Mouse (Mus musculus) gastrocnemius, postnatal 10 days (tissue): ENCODE data around the gene Gng8. TPM values are rescaled to one million over a fixed set of nuclear protein-coding genes. Genes with fewer than 3 reads are reported as not detected.

Experiments used
- DNase-seq: peaks from one replicate; pipeline ENCODE4 v3.0.0; 2021; ENCODE audit warnings: mixed read lengths
- total RNA-seq, 2 experiments: library from RNA; stranded (reverse); gene quantifications; 2 replicates each; pipeline ENCODE4 v1.2.3; 2021

Gng8 gene
- total RNA-seq, 2 experiments from 2014 or later: 1.3 to 2.7 TPM

DNA sequence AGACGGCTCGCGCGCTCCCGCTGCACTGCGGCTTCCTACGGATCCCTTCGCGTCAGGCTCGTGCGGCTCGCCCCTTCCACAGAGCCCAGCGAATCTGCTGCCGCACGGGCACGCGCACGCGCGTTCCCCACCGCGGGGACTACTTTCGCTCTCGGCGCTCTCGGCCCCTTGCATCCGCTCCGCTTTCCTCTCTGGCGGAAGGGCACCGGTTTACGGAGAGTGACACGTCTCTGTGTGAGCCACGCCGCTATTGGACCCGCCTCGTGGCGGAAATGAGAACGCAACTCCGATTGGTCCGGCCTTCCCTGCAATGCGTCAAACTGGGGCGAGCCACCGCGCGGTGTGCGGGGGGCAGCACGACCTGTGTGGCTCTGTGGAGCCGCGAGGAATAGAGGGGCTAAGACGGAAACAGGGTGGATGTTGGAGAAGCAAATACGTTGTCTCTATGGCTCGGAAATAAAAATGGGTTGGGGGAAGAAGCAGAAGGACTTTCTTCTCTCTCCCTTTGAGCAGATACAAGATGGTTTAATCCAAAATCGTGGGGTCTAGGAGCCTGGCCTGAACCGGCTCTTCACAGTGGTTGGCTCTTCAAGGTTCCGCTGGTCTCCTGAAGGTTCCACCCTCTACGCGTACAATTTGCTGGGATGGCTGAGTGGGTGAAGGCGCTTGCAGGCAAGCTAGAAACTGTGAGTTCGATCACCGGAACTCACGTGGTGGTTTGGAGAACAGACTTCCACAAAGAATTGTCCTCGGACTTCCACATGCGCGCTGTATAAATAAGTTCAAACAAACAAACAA, 32.6 kb downstream of the Gng8 start, which contains the start of gene Calm3:
Calm3 (minus strand) TSS at position 78 of the 798 bp plus-strand sequence.
- DNase-seq: peak; percentile 98

DNA sequence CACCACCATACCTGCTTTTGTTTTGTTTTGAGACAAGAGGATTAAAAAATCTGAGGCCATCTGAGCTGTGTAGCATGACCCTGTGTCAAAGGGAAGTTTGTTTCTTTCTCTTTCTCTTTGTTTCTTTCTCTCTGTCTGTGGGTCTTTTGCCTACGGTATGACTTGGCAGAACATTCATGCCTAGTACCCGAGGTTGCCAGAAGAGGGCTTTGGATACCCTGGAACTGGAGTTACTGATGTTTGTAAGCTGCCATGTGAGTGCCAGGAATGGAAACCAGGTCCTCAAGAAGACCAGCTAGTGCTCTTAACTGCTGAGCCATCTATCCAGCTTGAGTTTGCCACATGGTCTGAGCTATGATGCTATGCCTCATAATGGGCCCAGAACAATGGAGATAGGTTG, 36.8 kb downstream of the Gng8 start:
- DNase-seq: no peak

DNA sequence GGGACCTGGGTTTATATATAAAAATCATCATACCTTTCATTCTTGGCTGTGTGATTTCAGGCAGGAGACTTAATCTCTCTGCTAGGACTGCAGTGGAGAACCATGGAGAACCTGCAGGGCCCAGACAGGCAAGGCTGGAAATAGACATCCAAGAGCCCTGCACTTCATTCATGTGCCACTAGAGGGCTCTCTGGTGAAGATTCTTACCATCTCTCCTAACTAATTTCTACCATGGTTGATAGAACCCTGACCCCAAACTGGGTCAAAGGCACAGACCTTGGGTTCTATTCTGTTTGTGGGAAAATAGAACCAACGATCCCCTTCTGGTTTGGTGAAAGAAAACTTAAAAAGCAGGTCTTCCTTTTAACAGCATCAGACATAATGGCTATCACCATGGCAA, 39.3 kb downstream of the Gng8 start:
- DNase-seq: peak; percentile 68

- DNase-seq: peak; percentile 86
Measured at GRCm38 (mm10) chr7:16931968-16932627, 40.5 kb downstream of the Gng8 start.

GRCm38 (mm10) chr7:16932704-16933577, 41.4 kb downstream of the Gng8 start:
- DNase-seq: no peak

DNA sequence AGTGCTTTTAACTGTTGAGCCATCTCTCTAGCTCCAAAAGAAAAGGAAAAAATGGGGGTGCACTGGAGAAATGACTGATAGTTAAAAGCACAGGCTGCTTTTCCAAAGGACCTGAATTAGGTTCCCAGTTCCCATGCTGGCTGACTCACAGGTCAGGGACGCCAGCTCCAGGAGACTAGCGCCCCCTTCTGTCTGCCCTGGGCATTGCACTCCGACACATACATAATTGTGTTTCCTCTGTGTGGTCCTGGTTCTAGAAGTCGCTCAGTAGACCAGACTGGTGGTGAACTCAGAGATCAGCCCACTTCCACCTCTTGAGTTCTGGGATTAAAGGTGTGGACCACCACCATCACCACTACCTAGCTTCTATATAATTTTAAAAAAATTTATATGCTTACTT, 45.7 kb downstream of the Gng8 start:
- DNase-seq: no peak

DNA sequence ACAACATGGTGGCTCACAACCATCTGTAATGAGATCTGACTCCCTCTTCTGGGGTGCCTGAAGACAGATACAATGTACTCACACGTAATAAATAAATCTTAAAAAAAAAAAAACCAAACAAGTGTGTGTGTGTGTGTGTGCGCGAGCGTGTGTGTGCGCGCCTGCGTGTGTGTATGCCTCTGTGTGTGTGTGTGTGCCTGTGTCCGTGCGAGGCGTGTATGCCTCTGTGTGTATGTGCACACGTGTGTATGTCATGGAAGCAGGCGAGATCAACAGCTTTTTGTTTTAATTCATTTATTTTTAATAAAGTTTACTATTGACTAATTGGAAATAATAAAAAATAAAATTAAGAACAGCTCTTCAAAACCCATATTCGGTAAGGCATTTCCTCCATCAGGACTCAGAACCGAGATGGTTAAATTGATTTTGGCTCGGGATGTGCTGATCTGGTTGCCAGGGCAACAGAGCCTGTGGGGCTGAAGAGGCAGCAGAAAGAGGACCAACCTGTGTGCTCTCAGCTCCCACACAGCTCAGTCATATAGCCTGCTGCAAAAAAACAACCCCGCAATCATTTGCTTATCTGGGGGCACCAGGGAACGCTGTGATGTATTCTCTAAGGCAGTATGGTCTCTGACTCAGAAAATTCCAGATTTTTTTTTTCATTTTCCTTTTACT, 46.7 kb downstream of the Gng8 start:
- DNase-seq: no peak

DNA sequence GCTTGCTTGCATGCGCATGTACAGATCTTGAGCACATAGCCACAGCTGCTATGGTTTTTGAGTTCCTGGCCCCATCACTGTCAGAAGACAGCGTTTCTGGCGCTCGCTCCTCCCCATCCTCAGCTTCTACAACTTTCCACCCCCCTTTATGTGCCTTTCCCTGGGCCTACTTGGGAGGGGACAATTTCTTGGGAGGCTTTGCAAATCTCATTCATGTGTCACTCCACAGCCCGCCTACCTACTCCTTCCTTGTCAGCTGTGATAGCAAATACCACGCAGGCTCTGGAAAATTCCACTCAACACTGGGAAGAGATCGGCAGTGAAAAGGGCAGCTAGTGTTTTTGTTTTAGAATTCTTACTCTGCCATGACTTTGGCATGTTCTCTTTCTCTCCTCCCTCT, 48.7 kb downstream of the Gng8 start:
- DNase-seq: no peak

DNA sequence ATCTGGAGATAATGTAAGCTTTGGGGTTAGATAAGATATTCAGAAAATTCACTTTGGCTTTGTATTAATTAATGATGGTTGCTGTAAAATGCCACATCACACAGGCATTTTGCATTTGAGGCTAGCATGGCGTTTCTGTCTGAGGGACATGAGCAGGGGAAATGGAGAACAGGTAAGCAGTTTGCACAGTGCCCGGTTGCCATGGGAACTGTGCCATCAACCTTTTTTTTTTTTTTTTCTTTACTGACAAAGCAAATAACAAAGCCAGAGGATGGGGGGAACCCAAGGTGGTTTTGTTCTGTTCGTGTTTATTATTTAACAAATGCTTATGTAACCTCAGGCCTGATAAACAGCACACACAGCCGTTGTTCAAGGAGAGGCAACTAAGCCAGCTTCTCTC, 51.3 kb downstream of the Gng8 start:
- DNase-seq: no peak

- peak; percentile 81 for DNase-seq
Measured at GRCm38 (mm10) chr7:16944061-16944807, 52.6 kb downstream of the Gng8 start, which contains the start of gene Pnmal2. TSS of gene Pnmal2 (plus strand) at chr7:16944682.

DNA sequence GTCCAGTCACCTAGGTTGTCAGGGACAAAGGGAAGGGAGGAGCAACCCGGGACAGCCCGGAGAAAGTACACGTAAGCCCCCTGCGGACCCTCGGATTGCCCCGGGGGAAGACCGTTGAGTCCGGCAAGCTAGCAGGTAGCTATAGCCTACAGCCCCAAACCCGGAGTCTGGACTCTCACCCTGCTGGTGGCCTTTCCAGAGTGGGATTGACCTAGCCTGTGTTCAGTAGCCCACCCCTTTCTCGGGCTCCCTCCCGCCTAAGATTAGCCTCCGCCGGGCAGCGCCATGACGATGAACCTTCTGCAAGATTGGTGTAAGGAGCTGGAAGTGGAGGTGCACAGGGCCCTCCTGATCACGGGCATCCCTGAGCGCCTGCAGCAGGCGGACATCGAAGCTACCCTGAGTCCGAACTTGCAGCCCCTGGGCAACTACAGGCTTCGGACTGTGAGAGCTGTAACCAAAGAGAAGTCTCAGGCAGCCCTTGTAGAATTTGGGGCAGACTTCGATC, 53.3 kb downstream of the Gng8 start:
- DNase-seq: peak; percentile 28

Other genes starting within 250 kb of the Gng8 start
- gene Ceacam15, start 216.1 kb upstream of the Gng8 start, total RNA-seq: not detected
- gene Ceacam9, start 169.9 kb upstream of the Gng8 start, total RNA-seq: not detected
- 10 to 100 TPM; 65.4 to 71.9 TPM for gene Ap2s1, start 153.4 kb upstream of the Gng8 start, total RNA-seq
- gene Slc1a5, start 110.4 kb upstream of the Gng8 start, total RNA-seq: 10 to 100 TPM; 32.5 to 34.9 TPM
- 10 to 100 TPM; 42.3 to 46.1 TPM for gene Strn4, start 75.9 kb upstream of the Gng8 start, total RNA-seq
- 10 to 100 TPM; 23.2 to 23.3 TPM for gene Fkrp, start 75.1 kb upstream of the Gng8 start, total RNA-seq
- gene Prkd2, start 48.9 kb upstream of the Gng8 start, total RNA-seq: 10 to 100 TPM in 1 of 2 experiments, 1 to 10 TPM in 1; 9.8 to 14.0 TPM
- 10 to 100 TPM in 1 of 2 experiments, 1 to 10 TPM in 1; 9.5 to 10.9 TPM for gene Dact3, start 16.5 kb upstream of the Gng8 start, total RNA-seq
- 1 to 10 TPM; 1.8 to 2.9 TPM for gene Ptgir, start 14.7 kb downstream of the Gng8 start, total RNA-seq
- gene Calm3, start 32.3 kb downstream of the Gng8 start, total RNA-seq: 100 to 1,000 TPM; 255 to 271 TPM
- 10 to 100 TPM; 20.6 to 24.5 TPM for gene Pnmal2, start 52.9 kb downstream of the Gng8 start, total RNA-seq
- under 1 TPM; 0.16 to 0.21 TPM for gene Pnmal1, start 67.9 kb downstream of the Gng8 start, total RNA-seq
- gene Gm42372, start 91.3 kb downstream of the Gng8 start, total RNA-seq: under 1 TPM in 1 of 2 experiments, not detected in 1; 0.16 TPM
- 10 to 100 TPM; 10.7 to 13.3 TPM for gene Ccdc8, start 100.9 kb downstream of the Gng8 start, total RNA-seq
- 10 to 100 TPM; 54.1 to 69.8 TPM for gene Ppp5c, start 136.1 kb downstream of the Gng8 start, total RNA-seq
- gene Hif3a, start 170.6 kb downstream of the Gng8 start, total RNA-seq: 1 to 10 TPM; 1.9 to 3.1 TPM
- under 1 TPM; 0.05 to 0.14 TPM for gene Psg16, start 182.3 kb downstream of the Gng8 start, total RNA-seq